In the genomic region with DNA sequence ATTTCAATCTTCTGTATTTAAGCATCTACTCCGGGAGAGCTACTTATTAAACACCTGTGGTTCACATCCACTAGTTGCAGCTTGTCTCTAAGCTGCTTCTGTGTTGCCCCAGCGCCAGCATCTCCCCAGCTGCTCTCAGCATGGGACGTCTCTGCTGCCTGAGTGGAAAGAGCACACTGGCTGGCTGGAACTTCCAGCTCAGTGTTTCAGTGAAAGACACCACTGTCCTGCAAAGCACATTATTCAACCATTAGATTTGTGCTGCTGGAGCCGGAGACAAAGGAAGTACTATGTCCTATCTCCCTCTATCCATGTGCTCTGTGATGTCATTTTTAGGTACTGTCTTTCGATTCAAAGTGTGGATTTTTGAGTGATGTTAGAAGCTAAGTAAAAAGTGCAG, we compare ENCODE assay signal across 12 mouse cellular contexts.
DNase-seq lines count a peak whose midpoint lies in the region; ATAC-seq lines count a peak whose summit lies in the region.
"Had no signal": no experiment of that assay in that cellular context is flagged by ENCODE, and none has a peak within 500 bp of the region (broad histone marks: within the 10 kb centered on the region; RNA-seq: fewer than 3 reads in every experiment).

No protein-coding gene starts in this region.

- no peaks in the 10 kb centered on the region for H3K9me3 ChIP-seq in forebrain, embryonic 16.5 days (ENCODE audit: control insufficient read depth, low read length)
- no peaks in the 10 kb centered on the region for H3K9me3 ChIP-seq in forebrain, embryonic 12.5 days
- H3K9me3 ChIP-seq in neural tube, embryonic 15.5 days (replicated peaks): no peaks in the 10 kb centered on the region
- no peaks in the 10 kb centered on the region for H3K9me3 ChIP-seq in kidney, embryonic 14.5 days (ENCODE audit: control insufficient read depth, low read length)
- H3K9me3 ChIP-seq in liver, embryonic 12.5 days (replicated peaks): no peaks in the 10 kb centered on the region
- H3K9me3 ChIP-seq: embryonic facial prominence, embryonic 13.5 days; heart, embryonic 15.5 days had no signal

- peak; percentile 57 for ATAC-seq in forebrain, embryonic 16.5 days
- no peak for ATAC-seq in forebrain, embryonic 12.5 days (ENCODE audit: low FRiP score)
- ATAC-seq in neural tube, embryonic 15.5 days (ENCODE audit: low FRiP score): peak; percentile 86
- no peak for ATAC-seq in kidney, embryonic 14.5 days (ENCODE audit: low FRiP score, low TSS enrichment)
- no peak for ATAC-seq in liver, embryonic 12.5 days

- no peaks in the 10 kb centered on the region for H3K4me1 ChIP-seq in forebrain, embryonic 16.5 days (replicated peaks; ENCODE audit: control insufficient read depth, insufficient read depth, low read length)
- H3K4me1 ChIP-seq in forebrain, embryonic 12.5 days: no peaks in the 10 kb centered on the region
- H3K4me1 ChIP-seq in neural tube, embryonic 15.5 days: no peaks in the 10 kb centered on the region
- H3K4me1 ChIP-seq in kidney, embryonic 14.5 days (ENCODE audit: control insufficient read depth, insufficient read depth, low read length): no peaks in the 10 kb centered on the region
- no peaks in the 10 kb centered on the region for H3K4me1 ChIP-seq in liver, embryonic 12.5 days
- H3K4me1 ChIP-seq: embryonic facial prominence, embryonic 13.5 days; heart, embryonic 15.5 days had no signal

- H3K36me3 ChIP-seq in forebrain, embryonic 16.5 days (ENCODE audit: control insufficient read depth, insufficient read depth): no peaks in the 10 kb centered on the region
- H3K36me3 ChIP-seq in forebrain, embryonic 12.5 days (replicated peaks): no peaks in the 10 kb centered on the region
- no peaks in the 10 kb centered on the region for H3K36me3 ChIP-seq in neural tube, embryonic 15.5 days
- H3K36me3 ChIP-seq in kidney, embryonic 14.5 days (ENCODE audit: control insufficient read depth, insufficient read depth, low read length): no peaks in the 10 kb centered on the region
- no peaks in the 10 kb centered on the region for H3K36me3 ChIP-seq in liver, embryonic 12.5 days
- H3K36me3 ChIP-seq: embryonic facial prominence, embryonic 13.5 days; heart, embryonic 15.5 days had no signal

- H3K27ac ChIP-seq in forebrain, embryonic 16.5 days (ENCODE audit: low read length): no peak overlapping the region
- no peak overlapping the region for H3K27ac ChIP-seq in forebrain, embryonic 12.5 days
- no peak overlapping the region for H3K27ac ChIP-seq in neural tube, embryonic 15.5 days (replicated peaks)
- no peak overlapping the region for H3K27ac ChIP-seq in kidney, embryonic 14.5 days (ENCODE audit: low read depth, low read length)
- H3K27ac ChIP-seq in liver, embryonic 12.5 days: no peak overlapping the region
- H3K27ac ChIP-seq: embryonic facial prominence, embryonic 13.5 days; heart, embryonic 15.5 days; left cerebral cortex, adult 2 months had no signal

- H3K4me2 ChIP-seq in forebrain, embryonic 16.5 days (ENCODE audit: low read length): no peak overlapping the region
- H3K4me2 ChIP-seq in forebrain, embryonic 12.5 days: no peak overlapping the region
- H3K4me2 ChIP-seq in neural tube, embryonic 15.5 days: no peak overlapping the region
- no peak overlapping the region for H3K4me2 ChIP-seq in kidney, embryonic 14.5 days (replicated peaks; ENCODE audit: low read depth, low read length)
- no peak overlapping the region for H3K4me2 ChIP-seq in liver, embryonic 12.5 days
- H3K4me2 ChIP-seq: embryonic facial prominence, embryonic 13.5 days; heart, embryonic 15.5 days had no signal

- H3K27me3 ChIP-seq in forebrain, embryonic 16.5 days (replicated peaks; ENCODE audit: control insufficient read depth, insufficient read depth, low read length): no peaks in the 10 kb centered on the region
- H3K27me3 ChIP-seq in forebrain, embryonic 12.5 days: no peaks in the 10 kb centered on the region
- H3K27me3 ChIP-seq in neural tube, embryonic 15.5 days (replicated peaks): no peaks in the 10 kb centered on the region
- H3K27me3 ChIP-seq in kidney, embryonic 14.5 days (ENCODE audit: control insufficient read depth, insufficient read depth, low read length): no peaks in the 10 kb centered on the region
- no peaks in the 10 kb centered on the region for H3K27me3 ChIP-seq in liver, embryonic 12.5 days (replicated peaks)
- H3K27me3 ChIP-seq: embryonic facial prominence, embryonic 13.5 days; heart, embryonic 15.5 days had no signal

- no peak overlapping the region for H3K9ac ChIP-seq in forebrain, embryonic 16.5 days (replicated peaks; ENCODE audit: low read depth, low read length)
- no peak overlapping the region for H3K9ac ChIP-seq in forebrain, embryonic 12.5 days
- H3K9ac ChIP-seq in neural tube, embryonic 15.5 days (replicated peaks): no peak overlapping the region
- no peak overlapping the region for H3K9ac ChIP-seq in kidney, embryonic 14.5 days (ENCODE audit: low read depth, low read length)
- no peak overlapping the region for H3K9ac ChIP-seq in liver, embryonic 12.5 days
- H3K9ac ChIP-seq: embryonic facial prominence, embryonic 13.5 days; heart, embryonic 15.5 days had no signal

- peak; percentile 31 for DNase-seq in embryo, embryonic 11 days
- peak; percentile 31 to 51 for DNase-seq in layer of hippocampus, postnatal 14 days (ENCODE audit: low spot score in 2 of 2)
- DNase-seq in thymus, adult 18-20 months: no peak
- DNase-seq: lung, postnatal 4 days had no signal

- no peak overlapping the region for H3K4me3 ChIP-seq in forebrain, embryonic 16.5 days (replicated peaks; ENCODE audit: low read length)
- no peak overlapping the region for H3K4me3 ChIP-seq in forebrain, embryonic 12.5 days (replicated peaks)
- H3K4me3 ChIP-seq in neural tube, embryonic 15.5 days (replicated peaks): no peak overlapping the region
- no peak overlapping the region for H3K4me3 ChIP-seq in kidney, embryonic 14.5 days (ENCODE audit: low read length)
- no peak overlapping the region for H3K4me3 ChIP-seq in liver, embryonic 12.5 days
- H3K4me3 ChIP-seq: embryonic facial prominence, embryonic 13.5 days; heart, embryonic 15.5 days; left cerebral cortex, adult 2 months had no signal

- 38% methylated on average over 5 of the region's 5 CpGs for WGBS in forebrain, embryonic 16.5 days
- WGBS in forebrain, embryonic 12.5 days: 39% methylated on average over 5 of the region's 5 CpGs
- WGBS in neural tube, embryonic 15.5 days: 31% methylated on average over 5 of the region's 5 CpGs
- WGBS in kidney, embryonic 14.5 days: 65% methylated on average over 5 of the region's 5 CpGs
- WGBS in liver, embryonic 12.5 days (ENCODE audit: insufficient replicate concordance): 44% methylated on average over 5 of the region's 5 CpGs

Comparison
In these comparisons a context has a peak if more than half of its experiments do, and no peak if none do; other contexts are left out.
1. ATAC-seq: peak in forebrain, embryonic 16.5 days (single experiment) and neural tube, embryonic 15.5 days (single experiment); none in forebrain, embryonic 12.5 days (single experiment), kidney, embryonic 14.5 days (single experiment) and liver, embryonic 12.5 days (single experiment).
2. DNase-seq: peak in embryo, embryonic 11 days (single experiment) and layer of hippocampus, postnatal 14 days (2 of 2); none in thymus, adult 18-20 months (0 of 2).